Mouse (Mus musculus) ES-E14 (cell line): ENCODE data around the gene Slc5a3. TPM values are rescaled to one million over a fixed set of nuclear protein-coding genes. Genes with fewer than 3 reads are reported as not detected.

Source experiments
- DNase-seq: peaks from one replicate; pipeline ENCODE4 v3.0.0-alpha.2; 2013; ENCODE audit warnings: low read depth, low spot score
- H3K27ac ChIP-seq: 2 replicates; pipeline ENCODE4 v1.5.1; 2012; ENCODE audit warnings: low read depth, mild to moderate bottlenecking, low read length, moderate library complexity, mixed read lengths; ENCODE audit not compliant: poor library complexity, insufficient read depth, severe bottlenecking
- H3K36me3 ChIP-seq: 2 replicates; pipeline ENCODE4 v1.6.1; 2012; ENCODE audit warnings: mild to moderate bottlenecking, low read length, moderate library complexity, mixed read lengths; ENCODE audit not compliant: control insufficient read depth, poor library complexity, insufficient read depth, severe bottlenecking
- H3K4me1 ChIP-seq, 2 experiments: fragments of 150-350 bp in 1 of 2; sonication (generic) in 1 of 2; 2 replicates each; pipeline ENCODE4 v1.6.1; 2012; ENCODE audit warnings: low read length in 2 of 2, mild to moderate bottlenecking in 1 of 2, mixed read lengths in 1 of 2; ENCODE audit not compliant: control insufficient read depth in 2 of 2, insufficient read depth in 2 of 2, poor library complexity in 1 of 2
- H3K4me3 ChIP-seq, 2 experiments: fragments of 150-350 bp in 1 of 2; sonication (generic) in 1 of 2; 2 replicates each; pipeline ENCODE4 v1.5.1; 2012; ENCODE audit warnings: low read length in 2 of 2, low read depth in 1 of 2, mild to moderate bottlenecking in 1 of 2, mixed read lengths in 1 of 2; ENCODE audit not compliant: insufficient read depth in 1 of 2, poor library complexity in 1 of 2, severe bottlenecking in 1 of 2
- H3K9ac ChIP-seq: 2 replicates; pipeline ENCODE4 v1.6.1; 2012; ENCODE audit warnings: low read depth, mild to moderate bottlenecking, low read length, mixed read lengths; ENCODE audit not compliant: poor library complexity, insufficient read depth, severe bottlenecking
- H3K9me3 ChIP-seq: fragments of 150-350 bp; sonication (generic); 2 replicates; pipeline ENCODE4 v1.6.1; 2012; ENCODE audit warnings: low read depth, mild to moderate bottlenecking, low read length; ENCODE audit not compliant: control insufficient read depth, insufficient read depth
- CHD2 ChIP-seq: IDR thresholded peaks from 2 replicates; pipeline ENCODE4 v1.6.1; 2014; ENCODE audit warnings: mild to moderate bottlenecking, low read depth, low read length, inconsistent platforms
- HCFC1 ChIP-seq: IDR thresholded peaks from 2 replicates; pipeline ENCODE4 v1.6.1; 2012; ENCODE audit warnings: low read length, inconsistent platforms, borderline replicate concordance; ENCODE audit not compliant: insufficient read depth
- MAFK ChIP-seq: IDR thresholded peaks from 2 replicates; pipeline ENCODE4 v1.6.1; 2014; ENCODE audit warnings: mild to moderate bottlenecking, low read depth, low read length, inconsistent platforms; ENCODE audit not compliant: insufficient read depth
- ZC3H11A ChIP-seq: IDR thresholded peaks from 2 replicates; pipeline ENCODE4 v1.6.1; 2012; ENCODE audit warnings: low read depth, mild to moderate bottlenecking, inconsistent platforms, low read length, borderline replicate concordance
- ZNF384 ChIP-seq: IDR thresholded peaks from 2 replicates; pipeline ENCODE4 v1.6.1; 2012; ENCODE audit warnings: low read depth, low read length, inconsistent platforms
- in situ Hi-C, 2 experiments: fragments of 600-800 bp; cut with MboI; formaldehyde crosslinking; loops; one replicate each; pipeline ENCODE4 v1.15.1; 2025; ENCODE audit warnings: low sequenced_read_pairs in 2 of 2, inconsistent platforms in 1 of 2; ENCODE audit not compliant: unreplicated experiment in 2 of 2
- total RNA-seq: library from RNA; depleted of rRNA; stranded (reverse); fragments of 300-350 nt; gene quantifications from 2 replicates; pipeline ENCODE4 v1.2.3, GENCODE M21; 2012

The Slc5a3 gene
- total RNA-seq, 1 experiment: 13.2 TPM

DNA sequence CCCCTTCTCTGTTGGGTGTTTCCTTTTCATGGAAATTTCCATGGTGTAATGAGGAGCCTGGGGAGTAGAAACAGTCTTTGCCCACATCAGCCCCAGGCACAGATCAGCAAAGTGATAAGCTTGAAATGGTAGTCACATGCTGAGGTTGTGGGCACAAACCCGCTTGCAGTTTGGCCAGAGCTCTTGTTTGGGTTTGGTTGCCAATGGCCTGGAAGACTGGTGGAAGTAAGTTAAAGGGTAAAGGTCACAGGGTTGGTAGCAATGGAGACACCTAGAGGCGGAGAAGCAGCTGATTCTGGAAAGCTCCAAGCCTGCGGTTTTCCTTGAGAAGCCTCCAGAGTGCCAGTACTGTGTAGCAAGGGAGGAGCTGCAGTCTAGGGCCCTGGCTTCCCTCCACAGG, 47.5 kb downstream of the Slc5a3 start:
- Histone ChIP-seq H3K4me3 (no peak overlapping the region), H3K36me3 (0 out of 2 replicates have a peak, but pooled peaks cover 2% of the 10 kb centered on the region), H3K27ac (no peak overlapping the region), H3K4me1 (peaks cover 0 to 3% of the 10 kb centered on the region in 2 experiments; a peak in 1 of 4 replicates), H3K9me3 (no peaks in the 10 kb centered on the region), H3K9ac (no peak overlapping the region)
- DNase-seq: no peak
- TF ChIP-seq CHD2 (no peak), ZNF384 (no peak), MAFK (no peak), HCFC1 (no peak), ZC3H11A (no peak)
- in situ Hi-C loops: no loop called here

DNA sequence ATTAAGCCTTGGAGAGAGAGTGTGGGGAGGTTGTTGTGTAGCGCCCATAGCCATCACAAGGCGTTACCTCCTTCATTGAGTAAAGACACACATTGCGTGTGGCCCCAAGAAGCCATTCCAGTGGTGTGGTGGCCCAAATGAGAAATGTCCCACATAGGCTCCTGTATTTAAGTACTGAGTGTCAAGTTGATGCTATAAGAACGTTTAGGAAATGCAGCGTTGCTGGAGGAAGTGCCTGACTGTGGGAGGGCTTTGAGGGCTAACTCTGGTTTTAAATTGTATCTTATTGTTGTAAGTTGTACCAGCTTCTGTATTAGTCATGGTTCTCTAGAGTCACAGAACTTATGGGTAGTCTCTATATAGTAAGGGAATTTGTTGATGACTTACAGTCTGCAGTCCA, 49.2 kb downstream of the Slc5a3 start:
- H3K9me3 ChIP-seq: no peaks in the 10 kb centered on the region
- in situ Hi-C loops: no loop called here

DNA sequence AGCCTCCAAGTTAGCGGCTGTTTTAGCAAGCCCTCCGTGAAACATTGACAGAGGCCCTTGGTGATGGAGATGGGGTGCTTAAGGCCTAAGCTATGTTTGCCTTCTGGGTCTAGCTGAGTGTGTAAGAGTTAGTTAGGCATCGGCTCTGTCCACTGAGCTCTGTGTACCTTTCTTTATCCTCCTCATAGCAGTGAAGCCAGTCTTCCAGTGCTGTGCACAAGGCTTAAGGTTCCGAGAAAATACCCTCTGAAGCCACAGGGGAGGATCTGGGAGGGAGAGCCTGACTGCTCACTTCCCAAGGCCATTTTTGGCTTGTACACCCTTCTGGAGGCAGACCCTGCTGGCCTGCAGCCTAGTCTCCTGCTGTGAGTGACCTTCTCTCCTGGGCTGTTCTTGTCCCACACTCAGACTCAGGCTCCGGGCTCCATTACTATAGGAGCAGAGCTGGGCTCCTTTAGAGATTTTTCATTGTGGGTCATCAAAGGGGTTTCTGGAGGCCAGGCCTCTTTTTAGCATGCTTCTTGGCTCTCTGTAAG, 56.7 kb downstream of the Slc5a3 start:
- DNase-seq: no peak
- H3K4me3 ChIP-seq: no peak overlapping the region
- H3K9ac ChIP-seq: no peak overlapping the region
- in situ Hi-C loops: no loop called here
- peaks cover 0 to 2% of the 10 kb centered on the region in 2 experiments; a peak in 2 of 4 replicates for H3K4me1 ChIP-seq
- H3K27ac ChIP-seq: no peak overlapping the region
- no peaks in the 10 kb centered on the region for H3K9me3 ChIP-seq
- H3K36me3 ChIP-seq: no peaks in the 10 kb centered on the region
- TF ChIP-seq ZC3H11A (no peak), HCFC1 (no peak), ZNF384 (no peak), MAFK (no peak), CHD2 (no peak)

More for the DNA sequence above, 49.2 kb downstream of the Slc5a3 start:
- H3K36me3 ChIP-seq: no peaks in the 10 kb centered on the region
- H3K4me3 ChIP-seq: no peak overlapping the region
- TF ChIP-seq CHD2 (no peak), HCFC1 (no peak), MAFK (no peak), ZC3H11A (no peak), ZNF384 (no peak)
- H3K27ac ChIP-seq: no peak overlapping the region
- no peak for DNase-seq
- no peak overlapping the region for H3K9ac ChIP-seq
- peaks cover 0 to 3% of the 10 kb centered on the region in 2 experiments; a peak in 1 of 4 replicates for H3K4me1 ChIP-seq

DNA sequence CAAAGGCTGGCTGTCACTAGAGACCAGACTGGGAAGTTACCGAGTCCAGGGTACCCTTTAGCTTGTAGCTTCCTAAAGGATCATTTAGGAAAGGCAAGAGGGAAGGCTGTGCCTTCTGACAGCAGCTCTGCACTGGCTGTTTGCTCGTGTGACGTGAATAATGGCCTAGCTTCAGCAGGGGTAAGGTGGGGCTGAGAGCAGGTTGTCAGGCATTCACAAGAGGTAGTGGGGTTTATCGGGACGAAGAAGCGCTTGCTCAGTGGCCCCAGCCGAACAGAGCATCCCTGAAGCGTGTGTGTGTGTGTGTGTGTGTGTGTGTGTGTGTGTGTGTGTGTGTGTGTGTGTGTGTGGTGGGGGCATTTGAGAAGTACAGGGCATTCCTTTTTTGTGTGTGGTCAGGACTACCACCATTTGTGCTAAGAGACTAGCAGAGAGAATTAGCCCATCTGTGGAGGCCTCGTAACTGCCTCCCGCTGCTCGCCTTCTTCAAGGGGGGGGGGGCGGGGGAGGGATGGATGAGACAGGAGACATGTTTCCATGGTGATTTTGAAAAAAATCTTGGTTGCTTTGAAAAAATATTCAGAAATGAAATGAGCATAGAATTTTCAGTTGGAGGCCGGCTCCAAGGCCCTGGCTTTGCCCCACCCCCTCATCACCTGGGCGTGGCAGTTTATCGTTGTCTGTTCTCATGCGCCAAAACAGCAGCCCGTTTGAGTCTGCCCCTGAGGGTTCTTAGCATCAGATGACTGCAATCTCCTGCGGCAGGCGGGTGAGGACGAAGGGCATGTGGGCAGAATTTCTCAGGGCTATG, 57.7 kb downstream of the Slc5a3 start:
- no peak for TF ChIP-seq ZC3H11A
- TF ChIP-seq ZNF384: no peak
- TF ChIP-seq HCFC1: no peak
- TF ChIP-seq MAFK: no peak
- no peak for TF ChIP-seq CHD2
- H3K4me1 ChIP-seq: peaks cover 0 to 2% of the 10 kb centered on the region in 2 experiments; a peak in 2 of 4 replicates
- H3K9me3 ChIP-seq: no peaks in the 10 kb centered on the region
- no peak overlapping the region for H3K4me3 ChIP-seq
- in situ Hi-C loops: no loop called here
- no peak overlapping the region for H3K9ac ChIP-seq
- H3K27ac ChIP-seq: no peak overlapping the region
- no peaks in the 10 kb centered on the region for H3K36me3 ChIP-seq
- DNase-seq: no peak
